Mouse (Mus musculus): ENCODE data around the gene 2700081O15Rik. TPM values are rescaled to one million over a fixed set of nuclear protein-coding genes. Genes with fewer than 3 reads are reported as not detected.
A peak's percentile ranks its signal among the peaks of the same experiment; 100 is the strongest.

Gene 2700081O15Rik
- polyA plus RNA-seq, 1 experiment = 26.2 TPM

DNA sequence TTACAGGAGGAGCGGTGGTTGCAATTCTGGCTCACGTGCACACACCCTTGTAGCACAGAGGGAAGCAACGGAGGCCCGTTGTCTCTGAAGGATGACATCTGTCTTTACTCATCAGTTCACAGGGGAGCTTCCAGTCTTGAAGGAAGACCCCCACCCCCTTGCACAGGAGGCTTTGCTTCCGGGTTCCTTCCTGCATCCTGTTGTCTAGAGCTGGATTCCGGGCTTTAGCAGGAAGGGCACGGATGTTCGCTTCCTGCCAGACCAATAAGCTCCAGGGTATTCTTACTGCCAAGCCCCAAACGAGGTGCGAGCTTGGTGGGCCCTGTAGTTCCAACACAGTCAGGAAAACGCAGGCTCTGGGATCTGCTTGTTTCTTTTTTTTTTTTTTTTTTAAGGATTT lies 16.8 kb upstream of the 2700081O15Rik start:
- no peak overlapping the region for H3K4me3 ChIP-seq (replicated peaks; ENCODE audit: extremely low read depth, low read depth, low read length)
- no peak for DNase-seq
- TF ChIP-seq POLR2A (IDR thresholded peaks at IDR 0.05; ENCODE audit: borderline replicate concordance, extremely low read depth, low read depth, low read length) (no peak), CTCF (IDR thresholded peaks at IDR 0.05; ENCODE audit: insufficient read depth, low read length) (no peak)
- no peaks in the 10 kb centered on the region for H3K4me1 ChIP-seq (ENCODE audit: control insufficient read depth, insufficient read depth, low read length)
- WGBS = 42% methylated on average over 11 of the region's 11 CpGs

DNA sequence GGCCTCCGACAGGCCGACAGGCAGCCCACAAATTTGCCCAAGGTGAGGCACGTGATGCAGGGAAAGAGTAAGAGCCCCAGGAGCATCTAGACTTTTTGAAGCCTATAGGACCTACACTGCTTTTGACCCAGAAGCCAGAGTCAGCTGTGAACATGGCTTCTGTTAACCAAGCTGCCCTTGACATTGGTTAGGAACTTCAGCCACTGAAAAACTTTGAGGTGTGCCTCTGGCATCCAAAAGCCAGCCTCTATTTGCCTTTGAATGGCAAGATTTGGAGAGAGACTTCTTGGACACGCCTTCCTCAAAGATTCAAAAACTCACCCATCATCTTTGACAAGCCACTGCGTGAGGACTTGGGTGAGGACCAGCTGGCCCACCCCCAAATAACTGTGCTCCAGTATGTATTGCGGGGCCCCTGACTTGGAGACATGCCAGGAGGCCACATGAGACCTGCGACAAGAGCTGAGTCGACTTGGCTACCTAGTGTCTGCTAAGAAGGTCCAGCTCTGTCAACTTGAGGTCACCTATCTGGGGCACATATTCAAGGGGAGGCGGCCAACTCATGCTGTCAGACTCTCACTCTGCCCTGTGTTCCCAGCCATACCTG lies 12.7 kb upstream of the 2700081O15Rik start:
- WGBS = 51% methylated on average over 9 of the region's 9 CpGs
- Histone ChIP-seq H3K4me1 (ENCODE audit: control insufficient read depth, insufficient read depth, low read length) (no peaks in the 10 kb centered on the region), H3K4me3 (replicated peaks; ENCODE audit: extremely low read depth, low read depth, low read length) (no peak overlapping the region)
- DNase-seq = no peak
- TF ChIP-seq POLR2A (IDR thresholded peaks at IDR 0.05; ENCODE audit: borderline replicate concordance, extremely low read depth, low read depth, low read length) (no peak), CTCF (IDR thresholded peaks at IDR 0.05; ENCODE audit: insufficient read depth, low read length) (no peak)

DNA sequence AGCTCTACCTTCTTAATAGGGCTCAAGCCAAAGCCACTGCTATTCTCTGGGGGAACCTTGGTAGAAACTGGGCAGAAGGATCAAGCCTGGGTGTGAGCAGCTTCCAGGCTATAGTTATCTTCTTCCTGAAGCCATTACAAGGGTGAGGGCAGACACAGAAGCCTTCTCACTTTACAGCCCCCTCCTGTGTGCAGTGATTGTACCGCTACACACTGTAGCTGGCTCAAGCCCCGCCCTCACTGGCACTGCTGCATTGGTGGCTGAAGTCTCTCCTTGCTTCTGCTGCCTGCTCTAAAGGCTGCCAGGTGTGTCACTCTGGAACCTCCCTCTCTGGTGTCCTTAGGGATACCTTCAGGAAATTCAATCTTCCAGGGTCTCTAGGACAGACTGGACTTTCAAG lies 5.1 kb upstream of the 2700081O15Rik start:
- DNase-seq = no peak

DNA sequence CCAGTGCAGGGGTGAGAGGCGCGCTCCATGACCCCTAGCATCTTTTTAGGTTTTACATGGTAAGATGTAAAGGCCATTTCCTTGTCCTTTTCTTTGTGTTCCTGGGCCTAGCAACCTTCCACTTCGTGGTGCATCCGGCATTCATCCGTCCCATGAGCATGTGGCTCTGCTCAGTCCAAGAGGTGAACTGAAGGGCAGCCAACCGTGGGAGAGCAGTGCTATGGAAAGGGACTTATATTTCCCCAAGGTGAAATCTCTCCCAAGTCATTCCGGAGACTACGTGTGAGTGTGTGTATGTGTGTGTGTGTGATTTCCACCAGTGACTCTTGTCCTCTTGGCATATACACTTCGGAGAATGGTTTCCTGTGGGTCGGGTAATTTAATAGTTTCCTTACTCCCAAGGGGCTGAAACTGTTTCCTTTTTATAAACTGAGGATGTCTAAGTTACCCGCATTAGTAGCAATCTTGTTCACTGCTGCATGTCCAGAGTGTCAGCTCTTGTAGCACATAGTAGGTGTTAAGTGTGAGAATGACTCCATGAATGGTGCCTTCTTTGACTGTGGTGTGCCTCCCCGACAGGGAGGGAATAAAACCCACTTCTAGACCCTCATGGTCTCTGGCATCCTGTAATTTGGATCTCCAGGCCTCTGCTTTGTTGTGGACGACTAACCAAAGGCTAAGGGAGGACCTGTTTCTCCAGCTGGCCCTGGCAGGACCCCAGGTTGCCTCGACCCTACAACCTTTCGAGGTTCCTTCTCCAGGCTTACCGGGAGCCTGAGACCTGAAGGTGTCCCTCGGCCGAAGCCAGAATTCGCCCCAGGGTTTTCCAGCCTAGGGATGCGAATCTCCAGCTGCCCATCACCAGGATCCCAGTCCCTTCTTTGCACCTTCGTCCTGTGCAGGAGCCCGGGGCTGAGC lies 1.2 kb upstream of the 2700081O15Rik start:
- DNase-seq = no peak

More for the DNA sequence above, 5.1 kb upstream of the 2700081O15Rik start:
- no peak for TF ChIP-seq POLR2A (IDR thresholded peaks at IDR 0.05; ENCODE audit: borderline replicate concordance, extremely low read depth, low read depth, low read length)
- no peak for TF ChIP-seq CTCF (IDR thresholded peaks at IDR 0.05; ENCODE audit: insufficient read depth, low read length)
- Histone ChIP-seq H3K4me3 (replicated peaks; ENCODE audit: extremely low read depth, low read depth, low read length) (no peak overlapping the region), H3K4me1 (ENCODE audit: control insufficient read depth, insufficient read depth, low read length) (0 out of 2 replicates have a peak, but pooled peaks cover 2% of the 10 kb centered on the region)
- 53% methylated on average over 2 of the region's 2 CpGs for WGBS

DNA sequence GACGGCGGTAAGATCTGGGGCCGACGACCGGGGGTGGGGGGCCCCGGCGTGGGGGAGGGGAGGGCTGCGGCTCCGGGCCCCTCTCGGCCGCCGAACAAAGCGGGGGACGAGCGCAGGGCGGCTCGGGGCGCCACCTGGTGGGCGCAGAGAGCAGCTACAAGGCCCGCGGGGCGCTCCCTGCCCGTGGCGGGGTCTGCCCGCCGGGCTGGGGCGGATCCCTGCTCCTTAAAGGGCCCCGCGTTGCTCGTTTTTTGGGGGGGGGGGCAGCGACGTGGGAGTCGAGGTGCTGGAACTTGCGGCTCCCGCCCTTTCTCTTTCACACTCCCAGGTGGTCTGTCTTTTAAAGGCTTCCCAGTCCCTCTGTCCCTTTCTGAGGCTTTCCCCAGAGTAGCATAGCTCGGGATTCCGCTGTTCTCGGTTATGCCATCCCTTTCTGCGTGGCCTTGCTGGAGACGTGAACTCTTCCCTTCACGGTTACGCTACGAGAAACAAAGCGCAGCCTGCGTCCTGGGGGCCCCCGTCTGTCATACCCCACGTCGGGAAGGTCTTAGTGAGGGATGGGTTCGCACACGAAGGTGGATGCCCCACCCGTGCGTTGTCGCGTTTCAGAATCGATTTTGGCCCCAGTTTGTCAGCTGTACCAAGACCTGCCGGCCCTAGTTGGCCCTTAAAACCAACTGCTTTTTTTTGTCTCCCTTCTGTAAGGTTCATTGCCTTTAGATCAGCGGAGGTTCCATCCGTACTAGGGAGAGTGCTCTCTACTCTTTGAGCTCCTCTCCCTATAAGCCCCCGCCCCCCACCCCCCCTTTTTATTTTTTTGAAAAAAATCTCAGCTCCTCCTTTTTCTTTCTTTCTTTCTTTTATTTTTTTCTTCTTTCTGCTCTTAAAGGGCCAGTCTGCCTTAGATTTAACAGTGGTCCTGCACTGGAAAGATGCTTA lies 755 bp downstream of the 2700081O15Rik start:
- Histone ChIP-seq H3K4me1 (ENCODE audit: control insufficient read depth, insufficient read depth, low read length) (peaks cover 8% of the 10 kb centered on the region), H3K4me3 (replicated peaks; ENCODE audit: extremely low read depth, low read depth, low read length) (peak overlapping the region; percentile 69)
- 1% methylated on average over 58 of the region's 59 CpGs for WGBS
- DNase-seq = peak; percentile 78
- TF ChIP-seq POLR2A (IDR thresholded peaks at IDR 0.05; ENCODE audit: borderline replicate concordance, extremely low read depth, low read depth, low read length) = no peak
- TF ChIP-seq CTCF (IDR thresholded peaks at IDR 0.05; ENCODE audit: insufficient read depth, low read length) = peak; percentile 37; the same call in 1 of the 2 replicates

More for the DNA sequence above, 1.2 kb upstream of the 2700081O15Rik start:
- 38% methylated on average over 22 of the region's 22 CpGs for WGBS
- TF ChIP-seq CTCF (IDR thresholded peaks at IDR 0.05; ENCODE audit: insufficient read depth, low read length) (no peak), POLR2A (IDR thresholded peaks at IDR 0.05; ENCODE audit: borderline replicate concordance, extremely low read depth, low read depth, low read length) (no peak)
- Histone ChIP-seq H3K4me3 (replicated peaks; ENCODE audit: extremely low read depth, low read depth, low read length) (peak overlapping the region; percentile 69), H3K4me1 (ENCODE audit: control insufficient read depth, insufficient read depth, low read length) (peaks cover 4% of the 10 kb centered on the region; the same call in 1 of the 2 replicates)

DNA sequence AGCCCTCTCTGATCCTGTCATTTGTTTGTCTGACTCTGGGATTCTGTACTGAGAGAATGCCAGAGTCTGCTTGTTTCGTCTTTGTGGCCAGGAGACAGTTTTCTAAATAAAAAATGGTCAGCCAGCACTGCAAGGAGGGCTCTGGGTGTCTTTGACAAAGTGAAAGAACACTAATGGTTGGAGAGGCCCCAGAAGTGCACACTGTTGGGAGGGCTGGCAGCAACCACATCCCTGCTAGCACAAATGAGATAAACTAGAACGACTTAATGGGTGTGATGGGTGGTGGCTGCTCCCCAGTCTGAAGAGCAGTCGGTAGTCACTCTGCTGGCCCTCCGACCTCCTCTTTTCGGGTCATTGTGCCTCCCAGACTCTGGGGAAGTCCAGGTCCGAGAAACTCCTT lies 1.7 kb downstream of the 2700081O15Rik start:
- no peak for DNase-seq

DNA sequence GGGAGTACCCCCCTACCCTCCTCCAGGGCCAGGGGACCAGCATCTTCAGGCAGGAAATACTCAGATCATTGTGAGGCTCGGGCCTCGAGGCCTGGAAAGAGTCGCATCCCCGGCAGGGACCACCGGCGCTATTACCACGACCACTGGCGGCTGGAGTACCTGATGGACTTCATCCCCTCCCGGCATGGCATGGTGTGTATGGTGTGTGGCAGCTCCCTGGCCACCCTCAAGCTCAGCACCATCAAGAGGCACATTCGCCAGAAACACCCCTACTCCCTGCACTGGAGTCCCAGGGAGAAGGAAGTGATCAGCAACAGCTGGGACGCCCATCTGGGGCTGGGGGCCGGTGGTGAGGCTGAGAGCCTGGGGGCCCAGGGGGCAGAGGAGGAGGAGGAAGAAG lies 2.7 kb downstream of the 2700081O15Rik start:
- Histone ChIP-seq H3K4me1 (ENCODE audit: control insufficient read depth, insufficient read depth, low read length) (peaks cover 10% of the 10 kb centered on the region), H3K4me3 (replicated peaks; ENCODE audit: extremely low read depth, low read depth, low read length) (no peak overlapping the region)
- no peak for DNase-seq
- TF ChIP-seq POLR2A (IDR thresholded peaks at IDR 0.05; ENCODE audit: borderline replicate concordance, extremely low read depth, low read depth, low read length) = no peak
- no peak for TF ChIP-seq CTCF (IDR thresholded peaks at IDR 0.05; ENCODE audit: insufficient read depth, low read length)
- 78% methylated on average over 12 of the region's 12 CpGs for WGBS

More for the DNA sequence above, 1.7 kb downstream of the 2700081O15Rik start:
- TF ChIP-seq POLR2A (IDR thresholded peaks at IDR 0.05; ENCODE audit: borderline replicate concordance, extremely low read depth, low read depth, low read length) (no peak), CTCF (IDR thresholded peaks at IDR 0.05; ENCODE audit: insufficient read depth, low read length) (no peak)
- Histone ChIP-seq H3K4me3 (replicated peaks; ENCODE audit: extremely low read depth, low read depth, low read length) (no peak overlapping the region), H3K4me1 (ENCODE audit: control insufficient read depth, insufficient read depth, low read length) (peaks cover 10% of the 10 kb centered on the region)
- 37% methylated on average over 6 of the region's 6 CpGs for WGBS

DNA sequence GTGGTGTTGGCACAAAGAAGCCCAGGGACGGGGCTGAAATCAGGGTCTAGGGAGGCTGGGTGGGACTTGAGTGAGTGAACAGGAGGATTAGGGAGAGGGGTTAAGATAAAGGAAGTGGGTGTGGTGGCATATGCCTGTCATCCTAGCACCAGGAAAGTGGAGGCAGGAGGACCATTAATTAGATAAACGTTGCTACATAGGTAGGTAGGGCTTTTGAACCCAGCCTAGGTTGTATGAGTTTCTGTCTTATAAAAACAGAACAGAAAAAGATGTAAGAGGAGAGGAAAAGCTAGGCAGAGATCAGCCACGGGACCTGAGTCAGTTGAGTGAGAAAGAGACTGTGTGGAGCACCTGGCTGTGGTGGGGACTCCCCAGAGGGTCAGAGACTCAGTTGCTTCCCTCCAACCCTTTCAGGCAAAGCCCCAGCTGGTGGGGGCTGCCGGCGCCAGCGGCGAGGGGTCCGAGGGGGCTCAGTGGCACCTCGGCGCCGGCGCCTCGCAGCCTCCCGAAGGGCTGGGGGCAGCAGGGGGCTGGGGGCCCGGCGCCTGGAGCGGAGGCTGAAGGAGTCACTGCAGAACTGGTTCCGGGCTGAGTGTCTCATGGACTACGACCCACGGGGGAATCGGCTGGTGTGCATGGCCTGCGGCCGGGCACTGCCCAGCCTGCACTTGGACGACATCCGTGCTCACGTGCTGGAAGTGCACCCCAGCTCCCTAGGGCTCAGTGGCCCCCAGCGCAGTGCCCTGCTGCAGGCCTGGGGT lies 3.6 kb downstream of the 2700081O15Rik start:
- no peak for DNase-seq
- Histone ChIP-seq H3K4me3 (replicated peaks; ENCODE audit: extremely low read depth, low read depth, low read length) (no peak overlapping the region), H3K4me1 (ENCODE audit: control insufficient read depth, insufficient read depth, low read length) (peaks cover 10% of the 10 kb centered on the region)
- TF ChIP-seq CTCF (IDR thresholded peaks at IDR 0.05; ENCODE audit: insufficient read depth, low read length) = no peak
- no peak for TF ChIP-seq POLR2A (IDR thresholded peaks at IDR 0.05; ENCODE audit: borderline replicate concordance, extremely low read depth, low read depth, low read length)
- WGBS = 88% methylated on average over 27 of the region's 27 CpGs

Measured in lung, adult 2 months (tissue).